Mouse (Mus musculus) intestine, embryonic 16.5 days (tissue): Measurements from ENCODE around the gene Adat3. TPM values are rescaled to one million over a fixed set of nuclear protein-coding genes. Genes with fewer than 3 reads are reported as not detected.
A peak's percentile ranks its signal among the peaks of the same experiment; 100 is the strongest.

Source experiments
- ATAC-seq: fragments of 200-750 bp; cut with Nextera tagmentation; 2 replicates; pipeline ENCODE4 v1.8.0; 2017; ENCODE audit warnings: moderate TSS enrichment, moderate library complexity
- H3K27ac ChIP-seq: fragments of 300-500 bp; sonication (generic); 2 replicates; pipeline ENCODE4 v1.5.1; 2014; ENCODE audit warnings: mild to moderate bottlenecking, low read length
- H3K27me3 ChIP-seq: fragments of 300-500 bp; sonication (generic); replicated peaks from 2 replicates; pipeline ENCODE4 v1.6.1; 2014; ENCODE audit warnings: low read length, control low read depth, mixed read lengths; ENCODE audit not compliant: control insufficient read depth, insufficient read depth
- H3K36me3 ChIP-seq: fragments of 300-500 bp; sonication (generic); 2 replicates; pipeline ENCODE4 v1.6.1; 2014; ENCODE audit warnings: low read length, control low read depth; ENCODE audit not compliant: control insufficient read depth, insufficient read depth
- H3K4me1 ChIP-seq: fragments of 300-500 bp; sonication (generic); 2 replicates; pipeline ENCODE4 v1.6.1; 2014; ENCODE audit warnings: low read length, control low read depth, mixed read lengths; ENCODE audit not compliant: control insufficient read depth, insufficient read depth
- H3K4me2 ChIP-seq: fragments of 300-500 bp; sonication (generic); 2 replicates; pipeline ENCODE4 v1.6.1; 2014; ENCODE audit warnings: low read depth, low read length, control low read depth
- H3K4me3 ChIP-seq: fragments of 300-500 bp; sonication (generic); 2 replicates; pipeline ENCODE4 v1.5.1; 2014; ENCODE audit warnings: mild to moderate bottlenecking, low read length
- H3K9ac ChIP-seq: fragments of 300-500 bp; sonication (generic); 2 replicates; pipeline ENCODE4 v1.6.1; 2014; ENCODE audit warnings: low read depth, low read length
- H3K9me3 ChIP-seq: fragments of 300-500 bp; sonication (generic); 2 replicates; pipeline ENCODE4 v1.6.1; 2016; ENCODE audit warnings: low read length, control low read depth; ENCODE audit not compliant: control insufficient read depth
- WGBS: fragments of 180-500 bp; shearing (Covaris S2); extraction: QIAGEN DNeasy Blood & Tissue Kit; methylation state at CpG from one replicate; pipeline ENCODE4 v1.1.7; 2014; 5-methylcytosine and 5-hydroxymethylcytosine counted together
- polyA plus RNA-seq: library from polyadenylated mRNA; unstranded; fragments of >200 nt; fragmentation: Nextera tagmentation; extraction: Ambion mirVana; gene quantifications from 2 replicates; pipeline ENCODE4 v1.2.1, GENCODE M21; 2015

Gene Adat3
- polyA plus RNA-seq, 1 experiment from 2014 or later, result 9.4 TPM

DNA sequence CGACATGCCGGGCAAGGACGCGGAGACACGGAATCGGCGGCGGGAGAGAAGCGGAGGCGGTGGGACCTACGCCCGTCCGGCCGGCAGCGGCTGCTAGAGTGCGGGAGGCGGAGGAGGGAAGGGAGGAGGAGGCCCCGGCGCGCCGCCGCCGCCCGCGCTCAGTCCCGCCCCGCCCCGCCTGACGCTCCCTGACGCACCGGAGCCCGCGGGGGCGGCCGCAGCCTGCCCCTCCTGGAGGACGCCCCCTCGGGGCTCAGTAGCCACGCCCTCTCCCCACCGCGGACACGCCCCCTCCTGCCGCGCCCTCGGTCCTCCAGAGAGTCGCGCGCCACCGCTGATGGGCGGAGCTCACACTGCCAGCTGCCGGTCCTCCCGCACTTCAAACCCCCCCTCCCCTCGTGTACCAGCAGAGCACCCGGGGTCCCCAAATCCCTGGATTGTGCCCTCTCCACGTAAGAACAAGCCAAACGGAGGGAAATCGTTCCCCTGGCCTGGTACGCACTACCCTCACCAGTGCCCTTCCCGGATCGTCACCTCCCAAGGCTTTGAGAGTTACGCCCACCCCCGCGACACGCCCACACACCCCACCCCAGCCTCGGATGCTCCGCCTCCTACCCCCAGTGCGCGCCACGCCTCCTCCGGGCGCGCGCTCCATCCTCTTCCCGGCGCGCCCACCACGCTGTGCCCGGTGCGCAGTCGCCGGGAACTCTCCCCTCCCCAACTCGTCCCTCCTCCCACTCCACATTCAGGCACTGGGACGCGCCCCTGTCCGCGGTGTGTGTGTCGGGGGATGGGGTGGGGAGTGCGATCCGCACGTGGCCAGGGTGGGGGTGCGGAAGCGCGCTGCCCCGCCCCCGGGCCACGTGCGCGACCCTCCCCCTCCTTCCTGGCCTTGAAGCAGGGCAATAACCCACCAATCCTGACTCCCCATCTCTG lies 25.2 kb upstream of the Adat3 start, which contains the start of gene Klf16:
Gene Klf16, minus strand, starts transcription at position 127 of the 936 bp plus-strand sequence.
- ATAC-seq, result peak; percentile 83
- Histone ChIP-seq H3K9me3 (no peaks in the 10 kb centered on the region), H3K4me3 (peak within 1 kb of the TSS; percentile 84), H3K36me3 (no peaks in the 10 kb centered on the region), H3K4me2 (peak within 1 kb of the TSS; percentile 98), H3K9ac (peak within 1 kb of the TSS; percentile 80), H3K4me1 (peaks cover 34% of the 10 kb centered on the region), H3K27me3 (no peaks in the 10 kb centered on the region), H3K27ac (peak within 1 kb of the TSS; percentile 88)
- WGBS, result under 1% methylated on average over 73 of the region's 97 CpGs

DNA sequence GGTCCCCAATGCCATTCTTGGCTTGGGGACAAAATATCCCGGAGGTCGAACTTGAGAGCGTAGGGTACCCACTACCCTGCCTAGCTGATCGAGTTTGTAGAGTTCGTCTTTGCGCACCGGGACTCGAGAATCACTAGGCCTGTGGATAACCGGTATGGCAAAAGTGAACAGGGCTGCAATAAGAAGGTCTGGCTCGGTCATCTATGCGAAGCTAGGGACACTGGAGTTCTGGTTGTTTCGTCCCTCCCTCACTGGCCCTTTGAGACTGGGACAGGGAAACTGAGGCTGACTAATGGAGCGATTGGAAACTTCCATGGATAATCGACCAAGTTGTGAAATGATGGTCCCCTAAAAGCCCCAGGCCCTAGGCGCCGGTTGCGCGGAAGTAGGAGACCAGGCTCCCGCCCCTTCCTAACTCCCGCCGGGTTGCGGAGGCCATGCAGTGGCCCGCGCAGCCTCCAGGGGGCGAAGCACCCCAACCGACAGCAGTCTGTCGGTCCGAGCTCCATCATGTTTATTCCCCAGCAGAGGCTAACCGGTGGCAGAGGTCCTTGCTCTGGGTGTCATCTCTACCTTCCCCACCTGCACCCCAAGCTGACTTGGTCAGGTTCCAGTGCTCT lies 24.4 kb upstream of the Adat3 start:
- no peaks in the 10 kb centered on the region for H3K27me3 ChIP-seq
- peak; percentile 51 for ATAC-seq
- peaks cover 28% of the 10 kb centered on the region for H3K4me1 ChIP-seq
- no peaks in the 10 kb centered on the region for H3K9me3 ChIP-seq
- H3K4me3 ChIP-seq, result peak overlapping the region; percentile 84
- peak overlapping the region; percentile 88 for H3K27ac ChIP-seq
- WGBS, result 0% methylated on average over 29 of the region's 29 CpGs
- H3K36me3 ChIP-seq, result no peaks in the 10 kb centered on the region
- H3K4me2 ChIP-seq, result peak overlapping the region; percentile 98
- peak overlapping the region; percentile 80 for H3K9ac ChIP-seq

DNA sequence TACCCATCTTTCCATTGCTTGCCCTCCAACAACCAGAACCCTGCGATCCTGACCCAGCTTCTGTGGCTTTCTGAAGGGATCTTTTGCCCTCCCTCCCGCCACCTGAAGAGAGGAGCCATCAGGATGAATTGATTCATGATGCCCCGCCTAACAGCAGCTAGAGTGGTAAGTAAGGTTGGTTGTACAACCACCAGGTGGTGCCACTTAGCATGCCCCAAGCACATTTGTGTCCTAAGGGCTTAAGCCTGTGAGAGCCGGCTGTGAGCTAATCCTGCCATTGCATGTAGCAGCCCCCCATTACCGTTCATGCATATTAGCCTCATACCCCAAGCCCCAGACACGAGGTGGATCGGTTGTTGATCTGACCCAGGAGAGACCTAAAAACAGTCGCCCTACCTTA lies 23.8 kb upstream of the Adat3 start:
- no peaks in the 10 kb centered on the region for H3K9me3 ChIP-seq
- H3K4me3 ChIP-seq, result peak overlapping the region; percentile 84
- no peaks in the 10 kb centered on the region; the same call in 1 of the 2 replicates for H3K36me3 ChIP-seq
- H3K9ac ChIP-seq, result peak overlapping the region; percentile 80
- peak overlapping the region; percentile 98 for H3K4me2 ChIP-seq
- 0 out of 2 replicates have a peak, but pooled peaks have one; percentile 14 for ATAC-seq
- peaks cover 22% of the 10 kb centered on the region for H3K4me1 ChIP-seq
- 13% methylated on average over 8 of the region's 8 CpGs for WGBS
- peak overlapping the region; percentile 88 for H3K27ac ChIP-seq
- H3K27me3 ChIP-seq, result no peaks in the 10 kb centered on the region

DNA sequence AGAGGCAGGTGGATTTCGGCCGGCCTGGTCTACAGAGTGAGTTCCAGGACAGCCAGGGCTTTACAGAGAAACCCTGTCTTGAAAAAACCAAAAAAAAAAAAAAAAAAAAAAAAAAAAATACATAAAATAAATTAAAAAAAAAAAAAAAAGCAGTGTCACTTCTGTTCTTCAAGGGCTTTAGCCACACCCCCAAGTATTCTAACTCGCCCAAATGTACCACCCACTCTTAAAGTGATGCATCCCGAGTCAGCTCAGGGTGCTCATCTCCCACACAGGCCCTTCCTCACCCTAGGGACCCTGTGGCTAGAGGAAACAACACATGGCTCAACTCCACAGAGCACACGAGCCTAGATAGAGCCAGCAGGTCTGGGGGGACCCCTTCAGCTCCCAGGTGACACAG lies 19.6 kb upstream of the Adat3 start:
- no peak for ATAC-seq
- peaks cover 2% of the 10 kb centered on the region; the same call in 1 of the 2 replicates for H3K36me3 ChIP-seq
- 86% methylated on average over 5 of the region's 5 CpGs for WGBS
- H3K9ac ChIP-seq, result no peak overlapping the region
- H3K4me3 ChIP-seq, result no peak overlapping the region
- H3K4me2 ChIP-seq, result no peak overlapping the region
- no peaks in the 10 kb centered on the region for H3K9me3 ChIP-seq
- H3K27ac ChIP-seq, result no peak overlapping the region
- peaks cover 32% of the 10 kb centered on the region for H3K4me1 ChIP-seq
- no peaks in the 10 kb centered on the region for H3K27me3 ChIP-seq

DNA sequence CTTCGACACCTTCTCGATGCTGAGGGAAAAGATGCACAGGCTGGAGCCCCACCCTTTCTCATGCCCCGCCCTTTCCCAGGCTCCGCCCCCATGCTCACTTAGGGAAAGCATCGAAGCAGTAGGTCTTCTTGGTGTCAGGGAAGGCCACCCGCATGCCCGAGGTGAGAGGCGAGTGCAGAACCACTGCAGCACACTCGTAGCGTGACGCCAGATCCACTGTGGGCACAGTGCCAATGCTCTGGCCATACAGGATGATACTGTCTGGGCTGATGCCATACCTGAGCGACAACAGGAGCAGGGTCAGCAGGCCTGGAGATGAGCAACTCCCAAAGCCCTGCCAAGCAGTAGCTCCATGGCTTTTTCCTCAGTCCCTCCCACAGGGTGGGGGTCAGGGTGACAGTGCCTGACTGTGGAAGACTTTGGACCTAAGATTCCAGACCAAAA lies 18.6 kb upstream of the Adat3 start:
- H3K4me2 ChIP-seq, result no peak overlapping the region

DNA sequence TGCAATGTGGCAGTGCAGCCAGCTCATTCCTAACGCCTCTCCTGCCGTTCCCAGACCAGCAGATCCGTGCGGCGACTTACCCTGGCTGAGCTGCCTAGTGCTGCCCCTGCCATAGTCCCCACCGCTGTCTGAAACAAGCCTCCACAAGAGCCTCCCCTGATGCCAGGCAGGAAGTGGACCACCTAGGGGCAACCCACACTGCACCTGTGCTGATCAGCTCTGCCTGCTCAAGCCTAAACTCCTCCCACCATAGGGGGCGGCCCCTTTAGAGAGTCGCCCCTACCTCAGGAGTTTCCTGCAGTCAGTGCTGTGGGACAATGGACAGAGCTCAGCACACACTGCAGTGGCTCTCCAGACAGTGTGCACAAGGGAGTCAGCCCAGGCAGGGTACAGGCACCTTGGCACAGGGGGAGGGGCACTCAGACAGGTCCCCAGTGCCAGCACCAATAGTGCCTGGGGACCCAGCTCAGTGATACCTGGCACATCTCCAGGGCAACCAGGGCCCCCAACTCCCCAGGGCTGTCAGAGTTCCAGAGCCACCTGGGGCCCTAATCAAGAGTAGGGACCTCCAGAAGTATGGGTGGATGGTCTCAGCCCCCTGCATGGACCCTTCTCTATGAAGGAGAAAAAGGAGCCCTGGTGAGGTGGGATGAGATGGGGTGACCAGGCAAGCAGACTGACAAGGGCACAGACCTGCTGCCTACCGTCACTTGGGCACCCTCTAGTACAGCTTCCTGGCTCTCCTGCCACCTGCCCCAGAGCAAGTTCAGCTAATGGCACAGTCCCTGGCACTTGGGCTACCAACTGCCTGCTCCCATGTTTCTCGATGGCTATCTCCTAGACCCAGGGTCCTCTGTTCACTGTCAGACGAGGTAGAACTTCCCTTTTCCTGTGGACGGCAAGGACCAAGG lies 17.8 kb upstream of the Adat3 start:
- Histone ChIP-seq H3K36me3 (peaks cover 2% of the 10 kb centered on the region; the same call in 1 of the 2 replicates), H3K4me3 (no peak overlapping the region), H3K27me3 (no peaks in the 10 kb centered on the region), H3K4me1 (peaks cover 41% of the 10 kb centered on the region), H3K27ac (peak overlapping the region; percentile 20), H3K4me2 (peak overlapping the region; percentile 14; the same call in 1 of the 2 replicates), H3K9me3 (no peaks in the 10 kb centered on the region), H3K9ac (peak overlapping the region; percentile 20)
- 73% methylated on average over 12 of the region's 12 CpGs for WGBS
- ATAC-seq, result 0 out of 2 replicates have a peak, but pooled peaks have one; percentile 14

More for the DNA sequence above, 18.6 kb upstream of the Adat3 start:
- no peak overlapping the region for H3K4me3 ChIP-seq
- peak overlapping the region; percentile 20; the same call in 1 of the 2 replicates for H3K27ac ChIP-seq
- peak; percentile 6; the same call in 1 of the 2 replicates for ATAC-seq
- H3K36me3 ChIP-seq, result peaks cover 2% of the 10 kb centered on the region; the same call in 1 of the 2 replicates
- H3K4me1 ChIP-seq, result peaks cover 37% of the 10 kb centered on the region
- no peaks in the 10 kb centered on the region for H3K27me3 ChIP-seq
- no peak overlapping the region for H3K9ac ChIP-seq
- H3K9me3 ChIP-seq, result no peaks in the 10 kb centered on the region
- WGBS, result 54% methylated on average over 12 of the region's 12 CpGs

DNA sequence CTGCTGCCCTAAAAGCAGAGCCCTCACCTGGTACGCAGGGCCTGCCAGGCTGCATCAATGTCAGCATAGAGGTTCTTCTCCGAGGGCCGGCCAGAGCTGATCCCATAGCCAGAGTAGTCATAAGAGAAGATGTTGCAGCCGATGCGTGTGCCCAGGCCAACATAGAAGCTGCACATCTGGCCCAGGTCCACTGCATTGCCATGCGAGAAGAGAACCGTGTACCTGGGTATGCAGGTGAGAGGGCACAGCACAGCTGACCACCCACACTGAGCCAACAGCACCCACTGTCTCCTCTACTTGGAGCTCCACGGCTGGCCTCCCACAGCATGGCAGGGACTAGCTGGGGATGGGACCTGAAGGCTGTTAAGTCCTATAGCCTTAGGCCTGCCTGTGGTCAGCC lies 17.1 kb upstream of the Adat3 start:
- H3K4me2 ChIP-seq, result peak overlapping the region; percentile 14; the same call in 1 of the 2 replicates
- 0 out of 2 replicates have a peak overlapping the region, but pooled peaks have one; percentile 15 for H3K4me3 ChIP-seq
- WGBS, result 91% methylated on average over 8 of the region's 8 CpGs
- H3K36me3 ChIP-seq, result peaks cover 2% of the 10 kb centered on the region; the same call in 1 of the 2 replicates
- no peaks in the 10 kb centered on the region for H3K9me3 ChIP-seq
- peaks cover 41% of the 10 kb centered on the region for H3K4me1 ChIP-seq
- H3K9ac ChIP-seq, result 0 out of 2 replicates have a peak overlapping the region, but pooled peaks have one; percentile 20
- ATAC-seq, result no peak
- no peaks in the 10 kb centered on the region for H3K27me3 ChIP-seq
- H3K27ac ChIP-seq, result no peak overlapping the region

DNA sequence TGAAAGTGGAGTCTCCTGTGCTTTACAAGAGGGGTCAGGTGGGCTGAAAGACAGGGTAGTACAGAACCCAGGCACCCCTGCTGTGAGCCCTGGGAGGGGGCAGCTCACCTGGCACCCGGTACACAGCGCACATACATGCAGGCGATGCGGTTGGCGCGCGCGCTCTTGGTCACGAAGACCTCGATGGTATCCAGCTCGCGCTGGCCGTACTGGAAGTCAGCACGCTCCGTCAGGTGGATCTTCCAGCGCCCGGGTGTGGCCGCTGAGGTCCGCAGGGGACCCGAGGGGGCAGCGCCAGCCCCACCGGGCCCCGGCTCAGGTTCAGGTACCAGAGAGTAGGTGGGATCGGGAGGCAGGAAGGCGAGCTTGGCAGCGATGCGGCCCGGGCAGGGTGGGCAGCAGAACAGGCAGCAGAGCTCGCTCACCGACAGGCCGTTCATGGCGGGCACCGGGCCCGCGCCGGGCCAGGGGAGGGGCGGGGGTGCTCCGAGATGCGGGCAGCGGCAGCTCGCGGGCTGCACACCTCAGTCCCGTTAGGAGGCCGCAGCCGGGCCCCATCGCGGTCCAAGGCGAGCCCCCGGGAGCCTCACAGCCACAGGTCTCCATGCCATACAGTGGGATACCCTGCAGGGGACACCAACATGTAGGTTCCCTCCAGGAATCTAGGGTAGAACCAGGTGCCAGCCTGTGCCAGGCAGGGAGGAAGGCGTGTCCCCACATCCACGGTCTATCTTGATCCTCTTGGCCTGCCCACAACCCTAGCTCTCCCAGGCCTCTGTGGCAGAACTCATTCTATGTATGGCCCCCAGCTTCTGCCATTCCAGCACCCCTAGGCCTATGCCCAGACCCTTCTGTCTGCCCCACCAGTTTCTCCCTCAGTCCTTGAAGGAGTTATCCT lies 16.0 kb upstream of the Adat3 start:
- Histone ChIP-seq H3K9ac (peak overlapping the region; percentile 27), H3K4me1 (peaks cover 41% of the 10 kb centered on the region), H3K36me3 (peaks cover 2% of the 10 kb centered on the region; the same call in 1 of the 2 replicates), H3K9me3 (no peaks in the 10 kb centered on the region), H3K4me2 (peak overlapping the region; percentile 16; the same call in 1 of the 2 replicates), H3K27ac (peak overlapping the region; percentile 31), H3K4me3 (peak overlapping the region; percentile 15), H3K27me3 (no peaks in the 10 kb centered on the region)
- no peak for ATAC-seq
- 94% methylated on average over 46 of the region's 51 CpGs for WGBS
